Mouse (Mus musculus): ENCODE measurements around the gene Ern1. TPM values are rescaled to one million over a fixed set of nuclear protein-coding genes. Genes with fewer than 3 reads are reported as not detected.
A peak's percentile ranks its signal among the peaks of the same experiment; 100 is the strongest.

Gene Ern1
- total RNA-seq, 2 experiments from 2014 or later: 11.2 to 11.8 TPM

- Histone ChIP-seq H3K4me3 (no peak overlapping the region), H3K27ac (no peak overlapping the region)
- no peak for DNase-seq (ENCODE audit: low spot score in 2 of 2)
- no peak for TF ChIP-seq CTCF (conservative IDR thresholded peaks at IDR 0.05)
Measured at GRCm38 (mm10) chr11:106437039-106437438, 50.6 kb downstream of the Ern1 start.

- H3K27ac ChIP-seq: no peak overlapping the region
- no peak for DNase-seq (ENCODE audit: low spot score in 2 of 2)
- H3K4me3 ChIP-seq: no peak overlapping the region
- no peak for TF ChIP-seq CTCF (conservative IDR thresholded peaks at IDR 0.05)
Measured at GRCm38 (mm10) chr11:106430392-106430791, 57.3 kb downstream of the Ern1 start.

- H3K27ac ChIP-seq: no peak overlapping the region
- no peak for TF ChIP-seq CTCF (conservative IDR thresholded peaks at IDR 0.05)
- no peak overlapping the region for H3K4me3 ChIP-seq
- no peak for DNase-seq (ENCODE audit: low spot score in 2 of 2)
Measured at GRCm38 (mm10) chr11:106429689-106430088, 58.0 kb downstream of the Ern1 start.

GRCm38 (mm10) chr11:106428556-106428955 lies 59.1 kb downstream of the Ern1 start:
- Histone ChIP-seq H3K27ac (no peak overlapping the region), H3K4me3 (no peak overlapping the region)
- no peak for DNase-seq (ENCODE audit: low spot score in 2 of 2)
- no peak for TF ChIP-seq CTCF (conservative IDR thresholded peaks at IDR 0.05)

GRCm38 (mm10) chr11:106428106-106428505 lies 59.5 kb downstream of the Ern1 start:
- DNase-seq (ENCODE audit: low spot score in 2 of 2): no peak
- Histone ChIP-seq H3K4me3 (no peak overlapping the region), H3K27ac (no peak overlapping the region)
- TF ChIP-seq CTCF (conservative IDR thresholded peaks at IDR 0.05): no peak

- H3K4me3 ChIP-seq: no peak overlapping the region
- TF ChIP-seq CTCF (conservative IDR thresholded peaks at IDR 0.05): no peak
- DNase-seq (ENCODE audit: low spot score in 2 of 2): no peak
Measured at GRCm38 (mm10) chr11:106426447-106426846, 61.2 kb downstream of the Ern1 start.

GRCm38 (mm10) chr11:106425201-106425600 lies 62.5 kb downstream of the Ern1 start:
- Histone ChIP-seq H3K27ac (no peak overlapping the region), H3K4me3 (no peak overlapping the region)
- TF ChIP-seq CTCF (conservative IDR thresholded peaks at IDR 0.05): no peak
- DNase-seq (ENCODE audit: low spot score in 2 of 2): no peak

More at GRCm38 (mm10) chr11:106426447-106426846, 61.2 kb downstream of the Ern1 start:
- H3K27ac ChIP-seq: no peak overlapping the region

- no peak for TF ChIP-seq CTCF (conservative IDR thresholded peaks at IDR 0.05)
Measured at GRCm38 (mm10) chr11:106419262-106420102, 68.2 kb downstream of the Ern1 start.

GRCm38 (mm10) chr11:106418622-106419196 lies 68.9 kb downstream of the Ern1 start:
- peak; percentile 99 for TF ChIP-seq CTCF (conservative IDR thresholded peaks at IDR 0.05)
- H3K4me3 ChIP-seq: no peak overlapping the region
- H3K27ac ChIP-seq: no peak overlapping the region
- DNase-seq (ENCODE audit: low spot score in 2 of 2): peak; percentile 74 to 83

More at GRCm38 (mm10) chr11:106419262-106420102, 68.2 kb downstream of the Ern1 start:
- Histone ChIP-seq H3K4me3 (no peak overlapping the region), H3K27ac (peak overlapping the region; percentile 21; the same call in 1 of the 2 replicates)
- DNase-seq (ENCODE audit: low spot score in 2 of 2): no peak

- Histone ChIP-seq H3K27ac (no peak overlapping the region), H3K4me3 (no peak overlapping the region)
- no peak for TF ChIP-seq CTCF (conservative IDR thresholded peaks at IDR 0.05)
- no peak for DNase-seq (ENCODE audit: low spot score in 2 of 2)
Measured at GRCm38 (mm10) chr11:106417860-106418259, 69.8 kb downstream of the Ern1 start.

GRCm38 (mm10) chr11:106416331-106416730 lies 71.3 kb downstream of the Ern1 start:
- Histone ChIP-seq H3K4me3 (no peak overlapping the region), H3K27ac (no peak overlapping the region)
- DNase-seq (ENCODE audit: low spot score in 2 of 2): no peak
- TF ChIP-seq CTCF (conservative IDR thresholded peaks at IDR 0.05): no peak

- no peak for DNase-seq (ENCODE audit: low spot score in 2 of 2)
- no peak for TF ChIP-seq CTCF (conservative IDR thresholded peaks at IDR 0.05)
- H3K4me3 ChIP-seq: no peak overlapping the region
- H3K27ac ChIP-seq: no peak overlapping the region
Measured at GRCm38 (mm10) chr11:106412641-106413360, 74.9 kb downstream of the Ern1 start.

- H3K27ac ChIP-seq: no peak overlapping the region
- DNase-seq (ENCODE audit: low spot score in 2 of 2): no peak
- TF ChIP-seq CTCF (conservative IDR thresholded peaks at IDR 0.05): peak; percentile 15; the same call in 1 of the 2 replicates
- no peak overlapping the region for H3K4me3 ChIP-seq
Measured at GRCm38 (mm10) chr11:106411157-106411556, 76.5 kb downstream of the Ern1 start.

Measured in layer of hippocampus, adult 2 months (tissue).